Mouse (Mus musculus): ENCODE results near the gene Gabra6. TPM values are rescaled to one million over a fixed set of nuclear protein-coding genes. Genes with fewer than 3 reads are reported as not detected.

The Gabra6 gene
- polyA plus RNA-seq (2012; rRNA removed): 425 and 513 TPM in 2 replicates

- 7% methylated on average over 5 of the region's 5 CpGs for WGBS
Measured at GRCm38 (mm10) chr11:42320882-42321281, at the start of gene Gabra6. Gene Gabra6 (minus strand): TSS chr11:42321072.

GRCm38 (mm10) chr11:42365544-42365943 lies 44.7 kb upstream of the Gabra6 start:
- H3K27ac ChIP-seq (ENCODE audit: insufficient read depth, low read length): no peak overlapping the region
- no peak overlapping the region for H3K4me3 ChIP-seq (replicated peaks; ENCODE audit: insufficient read depth, low read depth, low read length)
- TF ChIP-seq CTCF (IDR thresholded peaks at IDR 0.05; ENCODE audit: borderline replicate concordance, insufficient read depth, low read depth, low read length) (no peak), POLR2A (IDR thresholded peaks at IDR 0.05; ENCODE audit: borderline replicate concordance, insufficient read depth, low read length) (no peak)
- H3K4me1 ChIP-seq (ENCODE audit: control insufficient read depth, insufficient read depth, low read length): no peaks in the 10 kb centered on the region
- no peak for DNase-seq
- WGBS: 57% methylated on average over 7 of the region's 7 CpGs
- H3K27me3 ChIP-seq (ENCODE audit: control insufficient read depth, insufficient read depth, low read length): no peaks in the 10 kb centered on the region

More at GRCm38 (mm10) chr11:42320882-42321281, at the start of gene Gabra6:
- Histone ChIP-seq H3K27ac (ENCODE audit: insufficient read depth, low read length) (peak within 1 kb of the TSS; percentile 91; the same call in 1 of the 2 replicates), H3K4me1 (ENCODE audit: control insufficient read depth, insufficient read depth, low read length) (no peaks in the 10 kb centered on the region; the same call in 1 of the 2 replicates), H3K27me3 (ENCODE audit: control insufficient read depth, insufficient read depth, low read length) (no peaks in the 10 kb centered on the region), H3K4me3 (replicated peaks; ENCODE audit: insufficient read depth, low read depth, low read length) (peak within 1 kb of the TSS; percentile 84)
- DNase-seq: peak; percentile 70 to 93
- TF ChIP-seq POLR2A (IDR thresholded peaks at IDR 0.05; ENCODE audit: borderline replicate concordance, insufficient read depth, low read length) (peak; percentile 76; the same call in 1 of the 2 replicates), CTCF (IDR thresholded peaks at IDR 0.05; ENCODE audit: borderline replicate concordance, insufficient read depth, low read depth, low read length) (no peak)

GRCm38 (mm10) chr11:42332121-42332520 lies 11.2 kb upstream of the Gabra6 start:
- Histone ChIP-seq H3K4me3 (replicated peaks; ENCODE audit: insufficient read depth, low read depth, low read length) (no peak overlapping the region), H3K27me3 (ENCODE audit: control insufficient read depth, insufficient read depth, low read length) (no peaks in the 10 kb centered on the region), H3K4me1 (ENCODE audit: control insufficient read depth, insufficient read depth, low read length) (no peaks in the 10 kb centered on the region), H3K27ac (ENCODE audit: insufficient read depth, low read length) (no peak overlapping the region)
- TF ChIP-seq POLR2A (IDR thresholded peaks at IDR 0.05; ENCODE audit: borderline replicate concordance, insufficient read depth, low read length): no peak
- no peak for TF ChIP-seq CTCF (IDR thresholded peaks at IDR 0.05; ENCODE audit: borderline replicate concordance, insufficient read depth, low read depth, low read length)
- peak in 1 of 2 experiments; percentile 37 for DNase-seq
- 18% methylated on average over 3 of the region's 3 CpGs for WGBS

GRCm38 (mm10) chr11:42326262-42326661 lies 5.4 kb upstream of the Gabra6 start:
- no peaks in the 10 kb centered on the region for H3K4me1 ChIP-seq (ENCODE audit: control insufficient read depth, insufficient read depth, low read length)
- H3K27ac ChIP-seq (ENCODE audit: insufficient read depth, low read length): no peak overlapping the region
- no peak overlapping the region for H3K4me3 ChIP-seq (replicated peaks; ENCODE audit: insufficient read depth, low read depth, low read length)
- no peak for DNase-seq
- H3K27me3 ChIP-seq (ENCODE audit: control insufficient read depth, insufficient read depth, low read length): no peaks in the 10 kb centered on the region
- TF ChIP-seq CTCF (IDR thresholded peaks at IDR 0.05; ENCODE audit: borderline replicate concordance, insufficient read depth, low read depth, low read length) (no peak), POLR2A (IDR thresholded peaks at IDR 0.05; ENCODE audit: borderline replicate concordance, insufficient read depth, low read length) (no peak)
- 90% methylated on average over 4 of the region's 4 CpGs for WGBS

GRCm38 (mm10) chr11:42321560-42321959 lies 688 bp upstream of the Gabra6 start:
- Histone ChIP-seq H3K4me1 (ENCODE audit: control insufficient read depth, insufficient read depth, low read length) (no peaks in the 10 kb centered on the region; the same call in 1 of the 2 replicates), H3K27me3 (ENCODE audit: control insufficient read depth, insufficient read depth, low read length) (no peaks in the 10 kb centered on the region), H3K4me3 (replicated peaks; ENCODE audit: insufficient read depth, low read depth, low read length) (peak overlapping the region; percentile 47), H3K27ac (ENCODE audit: insufficient read depth, low read length) (no peak overlapping the region; the same call in 1 of the 2 replicates)
- no peak for TF ChIP-seq POLR2A (IDR thresholded peaks at IDR 0.05; ENCODE audit: borderline replicate concordance, insufficient read depth, low read length)
- 33% methylated on average over 3 of the region's 3 CpGs for WGBS
- peak in 1 of 2 experiments; percentile 59 for DNase-seq

DNA sequence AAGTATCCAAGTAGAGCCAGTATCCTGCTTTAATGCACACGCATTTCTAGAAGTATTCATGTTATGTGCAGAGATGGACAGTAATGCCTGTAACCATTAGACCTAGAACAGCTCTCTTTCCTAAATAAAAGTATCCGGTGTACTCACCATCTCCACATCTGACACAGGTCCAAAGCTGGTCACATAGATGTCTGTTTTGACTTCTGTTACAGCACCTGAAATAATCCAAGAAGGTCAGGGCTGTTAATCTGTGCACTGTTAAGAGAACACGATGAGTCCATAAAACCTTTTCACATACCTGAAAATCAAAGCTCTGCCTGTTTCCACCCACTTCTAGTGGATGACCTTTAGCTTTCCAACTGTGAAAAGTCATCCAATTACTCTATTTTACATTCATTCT lies 1.4 kb downstream of the Gabra6 start:
- peak in 1 of 2 experiments; percentile 30 for DNase-seq
- 13% methylated on average over 3 of the region's 3 CpGs for WGBS
- Histone ChIP-seq H3K27ac (ENCODE audit: insufficient read depth, low read length) (peak overlapping the region; percentile 91; the same call in 1 of the 2 replicates), H3K4me1 (ENCODE audit: control insufficient read depth, insufficient read depth, low read length) (peaks cover 3% of the 10 kb centered on the region; the same call in 1 of the 2 replicates), H3K27me3 (ENCODE audit: control insufficient read depth, insufficient read depth, low read length) (no peaks in the 10 kb centered on the region), H3K4me3 (replicated peaks; ENCODE audit: insufficient read depth, low read depth, low read length) (peak overlapping the region; percentile 84)
- TF ChIP-seq POLR2A (IDR thresholded peaks at IDR 0.05; ENCODE audit: borderline replicate concordance, insufficient read depth, low read length): no peak
- no peak for TF ChIP-seq CTCF (IDR thresholded peaks at IDR 0.05; ENCODE audit: borderline replicate concordance, insufficient read depth, low read depth, low read length)

DNA sequence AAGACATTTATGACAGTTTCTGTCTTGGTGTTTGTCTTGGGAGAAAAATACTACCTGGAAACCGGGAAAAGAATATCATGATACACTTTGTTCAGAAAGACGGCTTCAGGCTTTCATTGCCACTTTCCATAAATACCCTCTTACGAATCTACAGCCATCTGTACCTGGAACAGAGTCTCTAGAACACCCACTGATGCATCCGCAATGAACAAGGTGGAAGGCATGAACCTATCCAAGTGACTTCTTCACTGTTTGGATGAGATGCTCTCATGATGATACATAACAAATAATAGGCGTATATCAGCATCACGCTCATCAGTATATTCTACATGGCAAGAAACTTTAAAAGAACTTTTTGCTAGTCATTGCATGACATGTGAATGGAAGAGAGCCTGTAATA lies 1.8 kb downstream of the Gabra6 start:
- 17% methylated on average over 6 of the region's 6 CpGs for WGBS

DNA sequence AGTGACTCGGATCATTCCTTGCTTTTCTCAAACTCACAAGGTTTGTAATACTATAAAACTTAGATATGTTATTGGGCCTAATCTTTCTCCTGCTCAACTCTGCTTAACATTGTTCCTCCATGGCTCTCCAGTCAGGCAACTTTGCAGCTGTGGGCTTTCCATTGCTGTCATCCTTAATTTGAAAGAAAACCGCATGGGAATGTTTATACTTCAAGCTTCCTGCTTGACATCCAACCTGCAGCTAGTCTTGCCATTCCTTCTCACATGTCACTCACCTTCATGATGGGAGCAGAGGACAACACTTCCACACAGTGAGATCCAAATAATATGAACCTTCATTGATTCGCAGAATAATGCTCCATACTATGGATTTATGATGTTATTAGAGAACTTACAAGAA lies 2.9 kb downstream of the Gabra6 start:
- Histone ChIP-seq H3K4me1 (ENCODE audit: control insufficient read depth, insufficient read depth, low read length) (peaks cover 3% of the 10 kb centered on the region; the same call in 1 of the 2 replicates), H3K27ac (ENCODE audit: insufficient read depth, low read length) (peak overlapping the region; percentile 71; the same call in 1 of the 2 replicates), H3K27me3 (ENCODE audit: control insufficient read depth, insufficient read depth, low read length) (no peaks in the 10 kb centered on the region), H3K4me3 (replicated peaks; ENCODE audit: insufficient read depth, low read depth, low read length) (peak overlapping the region; percentile 68)
- DNase-seq: peak in 1 of 2 experiments; percentile 52
- TF ChIP-seq CTCF (IDR thresholded peaks at IDR 0.05; ENCODE audit: borderline replicate concordance, insufficient read depth, low read depth, low read length): no peak
- TF ChIP-seq POLR2A (IDR thresholded peaks at IDR 0.05; ENCODE audit: borderline replicate concordance, insufficient read depth, low read length): no peak
- WGBS: 21% methylated on average over 3 of the region's 3 CpGs

More for the DNA sequence above, 1.8 kb downstream of the Gabra6 start:
- H3K4me1 ChIP-seq (ENCODE audit: control insufficient read depth, insufficient read depth, low read length): peaks cover 3% of the 10 kb centered on the region; the same call in 1 of the 2 replicates
- H3K27ac ChIP-seq (ENCODE audit: insufficient read depth, low read length): peak overlapping the region; percentile 91; the same call in 1 of the 2 replicates
- peak; percentile 59 to 93 for DNase-seq
- no peaks in the 10 kb centered on the region for H3K27me3 ChIP-seq (ENCODE audit: control insufficient read depth, insufficient read depth, low read length)
- TF ChIP-seq POLR2A (IDR thresholded peaks at IDR 0.05; ENCODE audit: borderline replicate concordance, insufficient read depth, low read length): peak; percentile 82; the same call in 1 of the 2 replicates
- TF ChIP-seq CTCF (IDR thresholded peaks at IDR 0.05; ENCODE audit: borderline replicate concordance, insufficient read depth, low read depth, low read length): no peak
- peak overlapping the region; percentile 84 for H3K4me3 ChIP-seq (replicated peaks; ENCODE audit: insufficient read depth, low read depth, low read length)
